Mouse (Mus musculus): ENCODE data around the gene Fbxo28. TPM values are rescaled to one million over a fixed set of nuclear protein-coding genes. Genes with fewer than 3 reads are reported as not detected.
A peak's percentile ranks its signal among the peaks of the same experiment; 100 is the strongest.

The Fbxo28 gene
- polyA plus RNA-seq, 1 experiment: 16.9 TPM

DNA sequence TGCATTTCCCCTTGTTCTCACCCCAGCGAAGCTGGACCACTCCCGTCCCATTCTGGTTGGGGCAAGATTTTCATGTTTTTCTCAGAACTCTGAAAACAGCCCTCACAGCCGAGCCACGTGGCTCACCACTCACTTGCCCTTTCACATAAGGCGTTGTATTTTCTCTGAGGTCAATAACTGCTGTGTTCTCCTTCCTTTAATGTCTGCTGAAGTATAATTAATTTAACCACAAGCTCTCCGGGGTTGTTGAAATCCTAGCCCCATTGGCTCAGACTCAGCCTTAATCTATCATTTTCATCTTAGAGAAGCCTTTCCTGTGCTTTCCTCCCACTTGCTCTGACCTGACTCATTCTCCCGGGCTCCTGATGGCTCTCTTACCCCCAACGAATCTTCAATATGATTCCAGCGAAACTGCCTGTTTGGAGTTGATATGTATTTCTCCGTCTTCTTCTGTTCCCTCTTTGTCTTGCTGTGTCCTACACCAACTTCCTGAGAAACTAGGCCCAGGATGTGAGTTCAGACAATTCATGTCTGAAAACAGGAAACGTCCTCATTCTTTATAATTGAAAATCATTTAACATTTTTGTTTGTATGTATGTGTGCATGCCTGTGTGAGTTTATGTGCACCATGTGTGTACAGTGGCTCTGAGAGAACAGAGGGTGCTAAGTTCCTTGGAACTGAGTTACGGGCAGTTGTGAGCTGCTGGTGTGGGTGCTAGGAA lies 22.4 kb upstream of the Fbxo28 start:
- Histone ChIP-seq H3K36me3 (ENCODE audit: control insufficient read depth, insufficient read depth) (no peaks in the 10 kb centered on the region), H3K79me2 (ENCODE audit: control insufficient read depth, insufficient read depth) (no peaks in the 10 kb centered on the region), H3K4me2 (ENCODE audit: low read depth) (peak overlapping the region; percentile 73), H3ac (ENCODE audit: control insufficient read depth, insufficient read length) (no peak overlapping the region), H3K4me3 (no peak overlapping the region), H3K27me3 (ENCODE audit: control insufficient read depth, insufficient read depth, insufficient read length) (no peaks in the 10 kb centered on the region)
- TF ChIP-seq SRF (IDR thresholded peaks at IDR 0.05; ENCODE audit: control insufficient read depth, insufficient read length, low read depth): no peak
- TF ChIP-seq TCF3 (IDR thresholded peaks at IDR 0.05; ENCODE audit: insufficient read length, low read depth): no peak
- TF ChIP-seq POLR2AphosphoS2 (IDR thresholded peaks at IDR 0.05; ENCODE audit: insufficient read length, low read depth): no peak
- TF ChIP-seq E2F4 (IDR thresholded peaks at IDR 0.05; ENCODE audit: insufficient read depth): no peak
- peak; percentile 61 for TF ChIP-seq USF1 (IDR thresholded peaks at IDR 0.05; ENCODE audit: low read depth)
- TF ChIP-seq MAX (IDR thresholded peaks at IDR 0.05; ENCODE audit: low read depth): no peak
- no peak for TF ChIP-seq REST (IDR thresholded peaks at IDR 0.05; ENCODE audit: insufficient read depth, insufficient read length)

GRCm38 (mm10) chr1:182362703-182363102 lies 21.3 kb upstream of the Fbxo28 start:
- Histone ChIP-seq H3K79me2 (ENCODE audit: control insufficient read depth, insufficient read depth) (no peaks in the 10 kb centered on the region), H3K4me3 (no peak overlapping the region), H3K27me3 (ENCODE audit: control insufficient read depth, insufficient read depth, insufficient read length) (no peaks in the 10 kb centered on the region), H3ac (ENCODE audit: control insufficient read depth, insufficient read length) (no peak overlapping the region), H3K36me3 (ENCODE audit: control insufficient read depth, insufficient read depth) (no peaks in the 10 kb centered on the region), H3K4me2 (ENCODE audit: low read depth) (peak overlapping the region; percentile 73)
- no peak for TF ChIP-seq E2F4 (IDR thresholded peaks at IDR 0.05; ENCODE audit: insufficient read depth)
- no peak for TF ChIP-seq MYOG (IDR thresholded peaks at IDR 0.05; ENCODE audit: control insufficient read depth in 1 of 3, insufficient read depth in 1 of 3, insufficient read length in 2 of 3, low read depth in 2 of 3)
- TF ChIP-seq USF1 (IDR thresholded peaks at IDR 0.05; ENCODE audit: low read depth): no peak
- TF ChIP-seq TCF3 (IDR thresholded peaks at IDR 0.05; ENCODE audit: insufficient read length, low read depth): no peak
- TF ChIP-seq POLR2A (IDR thresholded peaks at IDR 0.05; ENCODE audit: insufficient read length, low read depth): no peak
- TF ChIP-seq POLR2AphosphoS2 (IDR thresholded peaks at IDR 0.05; ENCODE audit: insufficient read length, low read depth): no peak
- TF ChIP-seq CEBPB (IDR thresholded peaks at IDR 0.05; ENCODE audit: insufficient read depth, poor library complexity, severe bottlenecking): no peak
- TF ChIP-seq REST (IDR thresholded peaks at IDR 0.05; ENCODE audit: insufficient read depth, insufficient read length): no peak
- TF ChIP-seq MAX (IDR thresholded peaks at IDR 0.05; ENCODE audit: low read depth): no peak
- no peak for TF ChIP-seq TCF12 (IDR thresholded peaks at IDR 0.05; ENCODE audit: insufficient read depth, poor library complexity, severe bottlenecking)
- no peak for TF ChIP-seq SRF (IDR thresholded peaks at IDR 0.05; ENCODE audit: control insufficient read depth, insufficient read length, low read depth)
- TF ChIP-seq MYOD1 (IDR thresholded peaks at IDR 0.05; ENCODE audit: control insufficient read depth in 1 of 3, insufficient read length in 2 of 3, low read depth in 2 of 3): no peak

- TF ChIP-seq MAX (IDR thresholded peaks at IDR 0.05; ENCODE audit: low read depth) (no peak), SRF (IDR thresholded peaks at IDR 0.05; ENCODE audit: control insufficient read depth, insufficient read length, low read depth) (no peak), TCF12 (IDR thresholded peaks at IDR 0.05; ENCODE audit: insufficient read depth, poor library complexity, severe bottlenecking) (no peak), POLR2A (IDR thresholded peaks at IDR 0.05; ENCODE audit: insufficient read length, low read depth) (no peak), TCF3 (IDR thresholded peaks at IDR 0.05; ENCODE audit: insufficient read length, low read depth) (no peak), REST (IDR thresholded peaks at IDR 0.05; ENCODE audit: insufficient read depth, insufficient read length) (no peak), MYOD1 (IDR thresholded peaks at IDR 0.05; ENCODE audit: control insufficient read depth in 1 of 3, insufficient read length in 2 of 3, low read depth in 2 of 3) (no peak), CEBPB (IDR thresholded peaks at IDR 0.05; ENCODE audit: insufficient read depth, poor library complexity, severe bottlenecking) (no peak), MYOG (IDR thresholded peaks at IDR 0.05; ENCODE audit: control insufficient read depth in 1 of 3, insufficient read depth in 1 of 3, insufficient read length in 2 of 3, low read depth in 2 of 3) (no peak), USF1 (IDR thresholded peaks at IDR 0.05; ENCODE audit: low read depth) (no peak), POLR2AphosphoS2 (IDR thresholded peaks at IDR 0.05; ENCODE audit: insufficient read length, low read depth) (no peak), E2F4 (IDR thresholded peaks at IDR 0.05; ENCODE audit: insufficient read depth) (no peak)
- H3ac ChIP-seq (ENCODE audit: control insufficient read depth, insufficient read length): no peak overlapping the region
- H3K4me3 ChIP-seq: no peak overlapping the region
- no peaks in the 10 kb centered on the region for H3K27me3 ChIP-seq (ENCODE audit: control insufficient read depth, insufficient read depth, insufficient read length)
- H3K36me3 ChIP-seq (ENCODE audit: control insufficient read depth, insufficient read depth): no peaks in the 10 kb centered on the region
- H3K79me2 ChIP-seq (ENCODE audit: control insufficient read depth, insufficient read depth): no peaks in the 10 kb centered on the region
- H3K4me2 ChIP-seq (ENCODE audit: low read depth): no peak overlapping the region
Observed at GRCm38 (mm10) chr1:182358133-182358532, 16.7 kb upstream of the Fbxo28 start.

DNA sequence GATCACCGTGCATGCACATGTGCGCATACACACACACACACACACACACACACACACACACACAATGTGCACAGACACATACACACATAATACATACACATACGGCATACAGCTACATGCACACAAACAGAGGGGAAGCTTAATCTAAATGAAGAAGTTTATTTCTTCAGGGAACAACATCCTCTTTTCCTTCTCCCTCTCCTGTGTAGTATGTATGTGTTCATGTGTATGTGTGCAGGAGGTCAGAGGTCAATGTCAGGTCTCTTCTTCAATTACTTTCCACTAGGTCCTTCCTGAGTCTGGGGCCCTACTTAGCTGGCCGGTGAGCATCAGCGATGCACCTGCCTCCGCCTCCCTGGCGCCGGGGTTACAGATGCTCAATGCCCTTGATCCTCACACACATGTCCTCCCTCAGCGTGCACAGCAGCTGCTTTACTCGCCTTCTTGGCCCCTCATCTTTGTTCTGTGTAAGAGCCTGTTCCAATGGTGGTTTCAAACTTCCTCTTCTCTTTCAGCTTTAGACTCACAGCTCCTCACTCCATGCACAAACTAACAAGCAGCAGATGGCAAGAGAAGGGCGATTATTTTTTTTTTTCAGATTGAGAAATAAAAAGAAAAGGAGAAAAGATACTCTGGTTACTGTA lies 13.2 kb upstream of the Fbxo28 start:
- TF ChIP-seq E2F4 (IDR thresholded peaks at IDR 0.05; ENCODE audit: insufficient read depth): no peak
- TF ChIP-seq SRF (IDR thresholded peaks at IDR 0.05; ENCODE audit: control insufficient read depth, insufficient read length, low read depth): no peak
- TF ChIP-seq POLR2A (IDR thresholded peaks at IDR 0.05; ENCODE audit: insufficient read length, low read depth): no peak
- TF ChIP-seq TCF12 (IDR thresholded peaks at IDR 0.05; ENCODE audit: insufficient read depth, poor library complexity, severe bottlenecking): no peak
- Histone ChIP-seq H3K4me3 (no peak overlapping the region), H3K36me3 (ENCODE audit: control insufficient read depth, insufficient read depth) (no peaks in the 10 kb centered on the region), H3K79me2 (ENCODE audit: control insufficient read depth, insufficient read depth) (no peaks in the 10 kb centered on the region), H3ac (ENCODE audit: control insufficient read depth, insufficient read length) (no peak overlapping the region), H3K27me3 (ENCODE audit: control insufficient read depth, insufficient read depth, insufficient read length) (no peaks in the 10 kb centered on the region), H3K4me2 (ENCODE audit: low read depth) (no peak overlapping the region)

DNA sequence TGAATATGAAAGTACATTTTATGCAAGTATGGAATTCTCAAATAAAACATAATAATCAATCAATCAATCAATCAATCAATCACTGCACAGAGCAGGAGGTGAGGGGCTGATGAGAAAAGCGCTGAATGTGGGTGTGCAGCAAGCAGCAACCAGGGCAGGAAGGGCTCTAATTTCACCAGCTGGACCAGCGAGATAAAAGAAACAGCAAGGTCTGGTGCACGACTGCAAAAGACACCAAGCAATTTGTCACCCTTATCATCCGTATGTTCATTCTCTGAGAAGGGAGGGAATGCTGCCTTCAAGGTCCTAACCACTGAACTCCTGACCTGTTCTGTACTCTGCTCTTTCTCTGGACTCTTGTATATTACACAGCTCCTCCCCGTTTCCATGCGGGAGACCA lies 8.1 kb upstream of the Fbxo28 start:
- H3K36me3 ChIP-seq (ENCODE audit: control insufficient read depth, insufficient read depth): no peaks in the 10 kb centered on the region
- H3K4me2 ChIP-seq (ENCODE audit: low read depth): no peak overlapping the region
- no peak overlapping the region for H3ac ChIP-seq (ENCODE audit: control insufficient read depth, insufficient read length)
- no peaks in the 10 kb centered on the region for H3K27me3 ChIP-seq (ENCODE audit: control insufficient read depth, insufficient read depth, insufficient read length)
- no peak overlapping the region for H3K4me3 ChIP-seq
- H3K79me2 ChIP-seq (ENCODE audit: control insufficient read depth, insufficient read depth): no peaks in the 10 kb centered on the region
- TF ChIP-seq CEBPB (IDR thresholded peaks at IDR 0.05; ENCODE audit: insufficient read depth, poor library complexity, severe bottlenecking): no peak
- TF ChIP-seq REST (IDR thresholded peaks at IDR 0.05; ENCODE audit: insufficient read depth, insufficient read length): no peak
- no peak for TF ChIP-seq MAX (IDR thresholded peaks at IDR 0.05; ENCODE audit: low read depth)
- no peak for TF ChIP-seq SRF (IDR thresholded peaks at IDR 0.05; ENCODE audit: control insufficient read depth, insufficient read length, low read depth)
- no peak for TF ChIP-seq USF1 (IDR thresholded peaks at IDR 0.05; ENCODE audit: low read depth)
- TF ChIP-seq MYOD1 (IDR thresholded peaks at IDR 0.05; ENCODE audit: control insufficient read depth in 1 of 3, insufficient read length in 2 of 3, low read depth in 2 of 3): no peak
- TF ChIP-seq POLR2AphosphoS2 (IDR thresholded peaks at IDR 0.05; ENCODE audit: insufficient read length, low read depth): no peak
- TF ChIP-seq MYOG (IDR thresholded peaks at IDR 0.05; ENCODE audit: control insufficient read depth in 1 of 3, insufficient read depth in 1 of 3, insufficient read length in 2 of 3, low read depth in 2 of 3): no peak
- TF ChIP-seq E2F4 (IDR thresholded peaks at IDR 0.05; ENCODE audit: insufficient read depth): no peak
- no peak for TF ChIP-seq TCF3 (IDR thresholded peaks at IDR 0.05; ENCODE audit: insufficient read length, low read depth)

All from myocyte (in vitro differentiated cells).